In genomic region chr8:60635846-60636245, GRCm38 (mm10) we compare ENCODE assay signal across 26 mouse cellular contexts. TPM values are rescaled to one million over a fixed set of nuclear protein-coding genes. Genes with fewer than 3 reads are reported as not detected.
DNase-seq lines count a peak whose midpoint lies in the region; ATAC-seq and TF ChIP-seq lines count a peak whose summit lies in the region.
"Had no signal": no experiment of that assay in that cellular context is flagged by ENCODE, and none has a peak within 500 bp of the region (broad histone marks: within the 10 kb centered on the region; RNA-seq: fewer than 3 reads in every experiment).

No protein-coding gene starts in this region.

- H3K4me3 ChIP-seq in kidney, adult 2 months (ENCODE audit: insufficient read depth, low read depth, low read length): no peak overlapping the region
- peak overlapping the region; percentile 56 for H3K4me3 ChIP-seq in megakaryocyte, embryonic 14.5 days (replicated peaks)
- H3K4me3 ChIP-seq: embryonic facial prominence, embryonic 10.5 days; embryonic facial prominence, embryonic 13.5 days; erythroblast, embryonic 14.5 days; forebrain, embryonic 12.5 days; forebrain, embryonic 15.5 days; heart, embryonic 12.5 days; heart, embryonic 15.5 days; hindbrain, embryonic 10.5 days had no signal

- ATAC-seq in megakaryocyte, adult 5-6 weeks (ENCODE audit: poor library complexity, severe bottlenecking): no peak
- ATAC-seq: activated CD4-positive, CD25-positive, alpha-beta regulatory T cell, adult 4 months; forebrain, embryonic 15.5 days had no signal

- TF ChIP-seq POLR2A in kidney, adult 2 months (IDR thresholded peaks at IDR 0.05; ENCODE audit: low read depth, low read length): no peak

- no peaks in the 10 kb centered on the region for H3K27me3 ChIP-seq in kidney, adult 2 months (replicated peaks; ENCODE audit: control insufficient read depth, insufficient read depth, low read length)
- no peaks in the 10 kb centered on the region for H3K27me3 ChIP-seq in megakaryocyte, embryonic 14.5 days (replicated peaks)
- H3K27me3 ChIP-seq: forebrain, embryonic 15.5 days had no signal

- no peaks in the 10 kb centered on the region; the same call in 1 of the 2 replicates for H3K9me3 ChIP-seq in megakaryocyte, embryonic 14.5 days
- H3K9me3 ChIP-seq: embryonic facial prominence, embryonic 10.5 days; embryonic facial prominence, embryonic 13.5 days; forebrain, embryonic 12.5 days; forebrain, embryonic 15.5 days; heart, embryonic 15.5 days; hindbrain, embryonic 10.5 days had no signal

- intact Hi-C loops in gastrocnemius, postnatal 14 days (cut with DNase I; ENCODE audit: low total_unique reads): no loop called here

- TF ChIP-seq CTCF in kidney, adult 2 months (conservative IDR thresholded peaks at IDR 0.05; ENCODE audit: insufficient read depth, insufficient read length, low read depth, low read length): no peak

- H3K36me3 ChIP-seq in kidney, adult 2 months (ENCODE audit: control insufficient read depth, insufficient read depth, low read length): peaks cover 3% of the 10 kb centered on the region; the same call in 1 of the 2 replicates
- H3K36me3 ChIP-seq in megakaryocyte, embryonic 14.5 days (replicated peaks; ENCODE audit: low read length): peaks cover 51% of the 10 kb centered on the region
- H3K36me3 ChIP-seq: embryonic facial prominence, embryonic 10.5 days; embryonic facial prominence, embryonic 13.5 days; forebrain, embryonic 12.5 days; forebrain, embryonic 15.5 days; heart, embryonic 12.5 days; heart, embryonic 15.5 days; hindbrain, embryonic 10.5 days had no signal

- no peak overlapping the region for H3K27ac ChIP-seq in kidney, adult 2 months (ENCODE audit: insufficient read depth, low read depth, low read length)
- H3K27ac ChIP-seq: embryonic facial prominence, embryonic 10.5 days; embryonic facial prominence, embryonic 13.5 days; forebrain, embryonic 12.5 days; forebrain, embryonic 15.5 days; heart, embryonic 15.5 days; hindbrain, embryonic 10.5 days; hindbrain, embryonic 14.5 days had no signal

- peaks cover 7% of the 10 kb centered on the region; the same call in 1 of the 2 replicates for H3K4me1 ChIP-seq in kidney, adult 2 months (ENCODE audit: control insufficient read depth, insufficient read depth, low read length)
- peaks cover 87% of the 10 kb centered on the region for H3K4me1 ChIP-seq in megakaryocyte, embryonic 14.5 days

- DNase-seq in heart, adult 11 months: peak; percentile 27
- DNase-seq in heart, adult 8-10 months (ENCODE audit: low spot score): no peak
- peak; percentile 83 for DNase-seq in kidney, adult 2 months
- no peak for DNase-seq in kidney, postnatal 4 days
- no peak for DNase-seq in gastrocnemius, postnatal 14 days
- DNase-seq: adrenal gland, adult 8-10 months; adrenal gland, postnatal 25 days; cerebellum, adult 11-12 months; cerebellum, adult 8-10 months; cerebellum, postnatal 36 days; embryo, embryonic 11 days; gastrocnemius, postnatal 36 days; heart, postnatal 10 days; heart, postnatal 36 days had no signal

RNA-seq across cellular contexts. Expression of gene Mfap3l, which starts 3.2 kb away (rescaled TPM):
- 10 to 100 TPM; 12.9 to 17.4 (median 14.7) TPM for total RNA-seq in heart, adult 8-10 months (2022)
- 18.7 and 21.3 TPM in 2 replicates for polyA plus RNA-seq in kidney, adult 2 months (2012; rRNA removed)
- polyA plus RNA-seq in megakaryocyte, embryonic 14.5 days (2012; ENCODE audit: insufficient read depth, low replicate concordance): 0.51 and 7.0 TPM in 2 replicates
- 1.0 and 1.4 TPM in 2 replicates for total RNA-seq in megakaryocyte, adult 5-6 weeks (2015)
- total RNA-seq in megakaryocyte, adult 5-6 weeks (2017): 0.81 and 0.84 TPM in 2 replicates
- total RNA-seq in gastrocnemius, postnatal 14 days (2021): 1 to 10 TPM; 3.3 to 5.8 TPM
- polyA plus RNA-seq: activated CD4-positive, CD25-positive, alpha-beta regulatory T cell, adult 4 months; erythroblast, embryonic 14.5 days had no signal

Comparison
In these comparisons a context has a peak if more than half of its experiments do, and no peak if none do; other contexts are left out.
1. DNase-seq: peak in heart, adult 11 months (single experiment) and kidney, adult 2 months (single experiment); none in heart, adult 8-10 months (single experiment), kidney, postnatal 4 days (0 of 2) and gastrocnemius, postnatal 14 days (single experiment).